Mouse (Mus musculus) right cerebral cortex, postnatal 25 days (tissue): Measurements from ENCODE around the gene Rybp.

ENCODE experiments used
- DNase-seq: peaks from one replicate; pipeline ENCODE4 v3.0.0; 2022

Gene Rybp

DNA sequence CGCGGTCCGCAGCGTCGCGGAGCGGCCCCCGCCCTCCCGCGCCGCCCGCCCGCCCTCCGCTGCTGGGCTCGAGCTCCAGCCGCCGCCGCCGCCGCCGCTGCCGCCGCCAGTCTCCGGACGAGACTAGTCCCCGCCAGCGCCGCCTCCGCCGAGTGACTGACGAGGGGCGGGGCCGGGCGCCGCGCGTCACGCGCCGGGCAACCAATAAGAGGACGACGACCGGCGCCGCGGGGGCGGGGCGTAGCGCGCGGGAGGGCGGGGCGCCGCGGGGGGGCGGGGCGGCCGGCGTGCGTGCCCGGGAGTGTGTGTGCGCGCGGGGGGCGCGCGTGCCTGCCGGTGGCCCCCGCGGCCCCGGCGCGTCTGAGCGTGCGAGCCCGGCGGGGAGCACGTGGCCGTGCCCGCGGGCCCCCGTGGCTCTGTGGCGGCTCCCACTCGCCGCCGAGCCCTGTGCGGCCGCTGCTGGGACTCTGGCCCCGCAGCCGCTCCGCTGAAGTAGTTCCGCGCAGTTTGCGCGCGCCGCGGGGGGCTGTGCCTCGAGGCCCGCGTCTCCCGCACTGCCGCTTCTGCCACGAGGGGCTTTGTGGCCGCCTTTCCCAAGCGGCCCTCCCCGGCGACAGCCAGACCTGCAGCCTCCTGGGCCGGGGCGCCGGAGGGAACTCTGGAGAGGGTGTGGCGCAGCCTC is at the start of gene Rybp:
TSS of gene Rybp (minus strand) at position 152 of the 682 bp plus-strand sequence.
- peak; percentile 95 for DNase-seq

GRCm38 (mm10) chr6:100336591-100337148 is 49.4 kb upstream of the Rybp start:
- DNase-seq: no peak

- no peak for DNase-seq
These were observed 48.3 kb upstream of the Rybp start for GRCm38 (mm10) chr6:100335506-100336144.

DNA sequence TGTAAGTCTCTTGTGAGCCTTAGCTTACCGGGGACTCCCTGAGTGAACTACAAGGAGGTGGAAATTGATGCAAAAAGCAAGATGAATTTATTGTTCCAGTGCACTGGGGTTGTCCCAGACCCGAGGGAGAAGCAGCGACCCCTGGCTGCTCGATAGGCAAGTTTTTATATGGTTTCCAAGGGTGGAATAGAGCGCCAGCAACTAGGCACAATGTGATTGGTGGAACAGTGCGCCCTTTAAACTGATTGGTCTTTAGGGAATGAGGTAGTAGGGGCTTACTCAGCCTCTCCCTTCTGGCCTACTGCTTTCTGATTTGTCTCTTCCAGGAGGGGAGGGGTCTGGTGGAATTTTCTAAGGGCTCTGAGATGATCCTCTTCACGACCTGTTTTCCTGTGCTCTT is 46.5 kb upstream of the Rybp start:
- DNase-seq: no peak

DNA sequence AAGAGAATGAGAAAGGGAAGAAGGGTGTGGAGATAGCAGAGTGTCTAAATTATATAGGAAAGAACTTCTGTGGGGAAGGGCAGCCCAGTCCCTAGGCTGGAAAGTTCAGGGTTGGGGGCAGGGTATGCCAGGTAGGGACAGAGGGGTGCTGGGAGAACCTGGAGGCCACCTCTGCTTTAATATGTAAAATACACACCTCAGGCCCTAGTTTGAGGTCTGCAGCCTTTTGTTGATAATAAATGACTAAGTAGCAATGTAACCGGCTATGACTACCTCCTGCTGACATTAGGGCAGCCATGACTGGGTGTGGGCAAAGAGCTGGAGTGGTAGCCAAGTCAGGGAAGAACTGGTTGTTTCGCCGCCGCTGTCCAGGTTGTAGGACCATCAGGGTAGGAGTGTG is 45.2 kb upstream of the Rybp start:
- DNase-seq: no peak

DNA sequence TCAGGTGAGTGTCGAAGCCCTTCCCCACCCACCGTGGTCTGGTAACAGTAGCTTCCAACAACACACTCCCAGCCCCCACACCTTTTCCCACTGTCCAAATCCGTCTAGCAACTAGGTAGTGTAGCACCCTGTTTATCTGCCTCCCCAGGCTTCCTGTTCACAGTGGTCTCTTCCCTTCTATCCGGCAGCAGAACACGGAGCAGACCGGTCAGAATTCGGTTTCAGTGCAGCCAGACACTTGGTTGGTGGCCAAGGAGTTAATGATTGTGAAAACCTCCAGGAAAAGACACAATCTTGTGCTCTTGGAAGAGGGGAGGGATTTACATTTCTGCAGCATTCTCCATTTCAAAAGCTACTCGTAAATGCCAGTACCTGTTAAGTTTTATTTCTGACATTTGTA is 44.3 kb upstream of the Rybp start:
- no peak for DNase-seq

DNA sequence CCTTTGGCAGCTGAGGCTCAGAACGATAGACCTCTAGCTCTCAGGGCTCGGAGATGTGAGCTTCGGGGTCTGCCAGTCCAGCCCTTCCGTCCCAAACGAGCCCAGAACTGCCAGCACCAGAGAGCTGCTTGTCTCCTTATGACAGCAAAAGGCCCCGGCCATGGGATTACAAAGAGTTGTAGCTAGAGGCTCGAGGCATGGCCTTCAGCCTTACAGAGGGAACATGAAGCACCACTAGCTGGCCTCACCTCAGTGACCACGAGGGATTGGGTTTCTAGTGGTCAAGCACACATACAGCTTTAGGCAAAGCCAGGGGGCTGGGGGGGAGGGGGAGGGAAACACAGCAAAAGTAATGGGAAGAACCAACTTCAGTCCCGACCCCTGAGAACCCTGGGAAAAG is 43.8 kb upstream of the Rybp start:
- no peak for DNase-seq

DNA sequence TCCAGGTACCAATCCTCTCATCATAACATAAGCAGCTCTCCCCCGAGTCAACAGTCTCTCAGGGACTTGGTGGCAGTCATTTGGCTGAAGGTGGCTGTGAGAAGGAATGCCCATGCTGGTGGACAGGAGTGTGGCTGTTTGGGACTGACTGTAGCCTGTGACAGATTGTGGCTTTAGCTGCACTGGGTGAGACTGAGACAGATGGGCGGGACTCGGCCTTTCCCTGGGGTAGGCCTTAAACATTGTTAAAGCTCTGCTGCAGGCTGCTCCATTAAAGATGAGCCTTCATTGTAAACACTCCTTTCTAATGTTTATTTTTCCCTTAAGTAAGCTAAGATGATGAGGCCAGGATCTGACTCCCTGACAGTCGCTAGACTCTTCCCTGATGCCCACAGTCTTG is 42.3 kb upstream of the Rybp start:
- no peak for DNase-seq

- peak; percentile 54 for DNase-seq
These were observed 39.8 kb upstream of the Rybp start for GRCm38 (mm10) chr6:100327050-100327449.

- DNase-seq: no peak
These were observed 36.6 kb upstream of the Rybp start for GRCm38 (mm10) chr6:100323756-100324430.

DNA sequence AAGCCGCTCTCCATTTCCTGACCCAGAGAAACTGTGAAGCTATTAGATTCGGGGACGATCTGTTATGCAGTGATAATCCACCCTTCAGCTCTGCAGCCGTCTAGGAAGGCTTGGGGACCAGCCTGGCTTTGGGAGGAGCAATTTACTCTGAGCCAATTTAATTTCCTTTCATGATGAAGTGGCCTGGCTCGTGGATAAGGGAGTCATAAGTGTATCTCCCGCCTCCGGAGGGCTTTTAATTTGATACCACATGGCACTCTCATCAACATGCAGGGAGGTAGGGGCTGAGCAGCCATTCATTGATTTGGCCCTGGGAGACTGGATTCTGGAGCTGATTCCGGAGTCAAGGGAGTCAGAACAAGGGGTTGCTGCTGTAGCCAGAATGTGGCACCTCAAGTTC is 35.3 kb upstream of the Rybp start:
- no peak for DNase-seq

DNA sequence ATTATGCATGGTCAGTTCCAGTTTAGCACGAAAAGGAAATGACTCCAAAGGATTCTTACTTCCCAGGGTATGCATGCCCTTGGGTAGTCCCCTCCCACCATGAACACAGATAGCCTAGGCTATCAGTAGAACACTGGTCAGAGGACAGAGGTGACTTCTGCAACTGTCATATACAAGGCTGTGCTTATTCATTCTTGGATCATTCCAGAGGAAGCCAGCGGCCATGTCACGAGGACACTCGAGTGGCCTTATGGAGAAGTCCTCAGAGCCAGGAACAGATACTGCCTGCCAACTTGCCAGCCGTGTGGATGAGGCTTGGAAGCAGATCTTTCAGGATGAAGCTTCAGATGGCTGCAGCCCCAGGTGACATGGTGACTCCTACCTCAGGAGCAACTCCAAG is 34.9 kb upstream of the Rybp start:
- no peak for DNase-seq

- DNase-seq: no peak
These were observed 26.9 kb upstream of the Rybp start for GRCm38 (mm10) chr6:100314201-100314600.

DNA sequence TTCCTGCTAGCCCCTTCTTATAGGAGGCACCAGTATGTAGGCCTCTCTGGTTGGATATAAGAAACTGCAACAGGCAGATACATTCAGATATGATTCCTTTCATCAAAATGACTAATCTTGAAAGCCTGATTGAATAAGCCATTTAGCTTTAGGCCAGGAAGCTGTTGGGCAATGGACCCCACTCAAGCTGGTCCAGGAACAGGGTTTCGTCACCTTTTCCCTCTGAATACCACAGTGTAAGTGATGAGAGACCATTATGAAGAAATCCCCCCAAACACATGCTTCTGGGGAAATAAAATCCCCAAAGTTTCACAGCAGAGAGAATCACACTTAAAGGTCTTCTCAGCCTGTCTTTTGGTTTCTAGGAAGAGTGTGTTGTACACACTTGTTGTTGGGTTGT is 23.9 kb upstream of the Rybp start:
- no peak for DNase-seq

DNA sequence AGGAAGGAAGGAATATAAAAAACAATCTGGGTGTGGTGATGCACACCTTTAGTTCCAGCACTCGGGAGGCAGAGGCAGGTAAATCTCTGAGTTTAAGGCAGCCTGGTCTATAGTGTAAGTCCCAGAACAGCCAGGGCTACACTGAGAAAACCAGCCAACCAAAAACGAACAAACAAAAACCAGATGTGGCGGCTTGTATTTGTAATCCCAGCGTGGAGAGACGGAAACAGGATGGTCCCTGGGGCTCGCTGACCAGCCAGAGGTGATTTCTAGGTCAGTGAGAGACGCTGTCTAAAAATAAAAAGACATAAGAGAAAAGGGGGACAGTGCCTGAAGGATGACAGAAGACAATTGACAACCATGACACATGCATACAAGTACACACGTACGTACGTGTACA is 17.5 kb upstream of the Rybp start:
- DNase-seq: no peak

DNA sequence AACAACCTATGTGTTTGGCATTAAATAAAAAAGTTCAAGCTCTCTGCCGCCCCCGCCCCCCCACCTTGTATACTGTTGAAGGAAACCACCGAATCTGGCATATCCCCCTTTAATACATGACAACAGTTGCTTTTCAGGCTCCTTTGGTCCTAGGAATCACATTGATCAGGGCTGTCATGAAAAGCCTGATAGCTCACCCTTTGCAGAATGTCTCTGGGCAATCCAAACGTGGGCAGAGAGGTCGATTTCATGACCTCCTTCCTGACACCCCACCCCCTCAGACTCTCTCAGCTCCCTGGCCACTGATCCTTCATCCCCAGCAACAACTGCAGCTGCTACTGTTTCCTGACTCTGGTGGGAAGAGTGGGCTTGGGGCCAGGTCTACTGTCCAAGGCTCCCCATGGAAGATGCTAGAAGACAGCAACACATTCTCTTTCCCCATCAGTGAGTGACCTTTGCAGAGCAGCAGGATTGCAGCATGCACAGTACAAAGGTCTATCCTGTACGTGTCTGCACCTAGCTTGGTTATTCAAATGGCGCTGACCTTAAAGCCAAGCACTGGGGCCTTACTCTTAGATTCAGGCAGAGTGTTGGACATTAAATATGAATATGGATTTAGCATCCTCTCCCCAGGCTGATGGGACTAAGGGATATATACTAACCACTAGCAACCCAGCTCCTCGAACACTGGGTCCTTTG is 14.3 kb upstream of the Rybp start:
- DNase-seq: no peak

GRCm38 (mm10) chr6:100300831-100301230 is 13.5 kb upstream of the Rybp start:
- DNase-seq: no peak

DNA sequence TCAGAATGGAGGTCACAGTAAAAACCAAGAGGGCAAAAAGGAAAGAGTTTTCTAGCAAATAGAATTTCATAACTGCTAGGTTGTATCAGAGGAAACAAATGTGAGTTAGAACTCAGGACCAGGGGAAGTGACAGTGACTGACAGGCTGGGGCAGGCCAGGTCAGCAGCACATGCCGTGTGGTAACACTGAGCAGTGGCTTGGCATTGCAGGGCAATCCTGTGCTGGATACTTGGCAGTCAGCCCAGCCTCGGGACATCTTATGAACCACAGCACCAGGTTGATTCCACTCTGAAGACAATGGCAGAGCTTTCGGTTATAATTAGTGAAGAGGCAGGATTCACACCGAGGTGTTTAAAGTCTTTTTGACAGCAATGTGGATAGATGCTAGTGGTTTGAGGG is 11.7 kb upstream of the Rybp start:
- DNase-seq: no peak

DNA sequence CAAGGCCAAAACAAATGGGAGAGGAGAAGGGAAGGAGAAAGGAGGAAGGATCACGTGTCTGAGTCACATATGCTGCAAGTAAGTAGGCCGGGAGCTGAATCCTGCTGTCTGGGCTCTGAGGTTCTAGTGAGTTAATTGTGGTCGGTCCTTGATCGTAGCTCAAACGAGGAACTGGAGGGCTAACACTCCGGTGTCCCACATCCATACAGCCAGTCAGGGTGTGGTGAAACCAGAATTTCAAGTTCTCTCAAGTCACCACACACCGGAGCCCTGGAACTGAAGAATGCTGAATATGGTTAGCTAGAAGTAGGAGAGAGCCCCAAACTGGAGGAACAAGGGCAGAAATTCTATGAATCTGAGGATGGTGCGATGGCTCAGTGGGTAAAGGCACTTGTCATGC is 10.3 kb upstream of the Rybp start:
- DNase-seq: no peak

DNA sequence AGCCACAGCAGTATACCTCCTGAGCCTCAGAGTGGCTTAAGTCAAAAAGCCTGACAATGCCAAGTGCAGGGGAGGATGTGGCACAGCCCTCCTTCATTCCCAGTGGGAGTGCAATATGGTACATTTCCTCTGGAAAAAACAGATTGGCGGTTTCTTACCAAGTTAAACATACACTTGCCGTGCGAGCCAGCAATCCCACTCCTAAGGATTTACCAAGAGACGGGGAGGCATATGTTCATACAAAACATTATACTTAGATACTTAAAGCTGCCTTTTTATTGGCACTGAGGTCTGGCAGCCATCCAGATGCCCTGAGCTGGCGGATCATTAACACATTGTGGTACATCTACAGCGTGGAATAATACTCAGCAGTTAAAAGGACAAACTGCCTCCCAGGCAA is 5.1 kb upstream of the Rybp start:
- peak; percentile 32 for DNase-seq

- no peak for DNase-seq
These were observed 1.8 kb upstream of the Rybp start for GRCm38 (mm10) chr6:100289058-100289457.

GRCm38 (mm10) chr6:100288730-100289035 is 1.4 kb upstream of the Rybp start:
- DNase-seq: no peak

DNA sequence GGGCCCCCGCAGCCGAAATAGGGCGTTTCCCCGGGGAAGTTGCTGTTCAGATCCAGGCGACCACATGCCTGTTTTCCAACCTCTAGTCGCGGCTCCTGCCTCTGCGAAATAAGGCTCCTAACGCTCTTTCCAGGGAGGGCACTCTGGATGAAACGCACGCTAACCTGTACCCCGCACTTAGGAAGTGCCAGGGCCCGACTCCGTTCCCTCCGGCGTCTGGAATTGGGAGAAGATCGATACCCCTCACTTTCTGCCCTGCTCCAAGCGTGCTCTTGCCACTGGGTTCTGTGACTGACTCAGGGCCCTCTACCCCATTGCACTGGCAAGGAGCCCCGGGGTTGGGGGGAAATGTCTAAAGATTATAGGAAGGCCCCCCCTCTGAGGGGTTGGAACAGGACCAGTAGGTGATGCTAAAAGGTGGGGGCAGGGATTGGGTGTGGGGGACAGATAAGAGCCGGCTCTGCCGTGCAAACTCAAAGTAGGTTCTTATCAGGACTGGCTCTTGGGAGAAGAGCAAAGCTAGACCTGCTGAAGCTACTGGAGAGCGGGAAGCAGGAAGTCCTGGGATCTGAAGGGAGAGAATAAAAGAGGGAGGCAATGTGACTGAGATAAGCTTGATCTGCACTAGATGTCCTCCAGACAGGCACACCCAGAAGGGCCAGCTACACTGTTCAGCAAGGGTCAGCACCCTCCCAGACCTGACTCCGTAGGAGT is 888 bp upstream of the Rybp start:
- DNase-seq: no peak
